Mouse (Mus musculus): ENCODE results near the gene Kat6b. TPM values are rescaled to one million over a fixed set of nuclear protein-coding genes. Genes with fewer than 3 reads are reported as not detected.
"Not testable (repeated sequence)": the region's sequence is repeated elsewhere in the genome, so short reads cannot be mapped to it uniquely, and the experiment has no call there.

The Kat6b gene
- total RNA-seq, 2 experiments from 2014 or later = 17.2 to 22.3 TPM

DNA sequence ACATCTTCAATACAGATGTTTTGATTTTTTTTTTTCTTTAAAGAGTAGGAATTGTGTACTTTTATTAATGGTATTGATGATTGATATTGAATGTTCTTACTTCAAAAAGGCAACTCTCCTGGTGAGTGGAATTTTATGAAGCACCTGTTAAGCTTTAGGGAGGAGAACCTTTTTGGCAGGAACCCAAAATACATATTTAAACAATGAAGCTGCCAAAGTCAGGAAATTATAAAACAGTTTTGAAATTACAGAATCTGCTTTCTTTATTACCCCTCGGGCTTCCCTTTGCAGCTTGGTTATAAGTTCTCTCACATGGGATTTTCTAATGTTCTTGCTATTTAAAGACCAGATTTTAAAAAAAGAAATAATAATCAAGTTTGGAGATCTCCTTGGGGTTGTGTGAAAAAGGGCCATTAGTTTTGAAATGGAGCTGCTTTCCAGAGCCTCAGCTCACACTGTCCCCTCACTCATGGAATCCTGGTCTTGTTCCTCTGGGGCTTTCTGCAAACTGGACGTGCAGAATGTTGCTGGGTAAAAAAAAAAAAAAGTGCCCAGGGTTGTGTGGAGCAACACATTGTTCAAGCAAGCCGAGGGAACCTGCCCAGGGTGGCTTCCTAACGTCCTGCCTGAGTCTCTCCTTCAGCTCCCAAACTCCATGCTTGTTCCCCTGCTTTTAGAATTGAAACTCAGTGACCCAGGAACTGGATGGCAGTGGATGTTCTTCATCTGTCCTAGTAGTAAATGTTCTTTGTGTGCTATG is 136.2 kb downstream of the Kat6b start:
- intact Hi-C loops (cut with DNase I; ENCODE audit: low total_unique reads) = no loop called here
- no peak for DNase-seq

DNA sequence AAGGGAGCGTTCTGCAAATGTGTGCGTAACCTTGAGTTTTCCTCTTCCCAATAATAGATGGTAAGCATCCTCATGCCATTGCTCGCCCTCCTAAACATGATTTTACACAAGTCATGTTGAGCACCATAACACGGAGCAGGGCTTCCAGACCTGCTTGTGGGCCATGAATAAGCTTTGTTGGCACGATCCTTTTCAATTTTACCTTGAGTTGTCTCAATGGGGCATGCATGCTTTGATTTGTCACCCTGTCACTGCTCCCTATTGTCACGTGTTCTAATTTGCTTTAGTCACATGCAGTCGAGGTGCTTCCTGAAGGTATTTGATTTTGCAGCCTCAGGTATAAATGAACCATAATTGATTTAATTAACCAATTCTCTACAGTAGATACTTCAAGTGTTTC is 138.7 kb downstream of the Kat6b start:
- intact Hi-C loops (cut with DNase I; ENCODE audit: low total_unique reads) = no loop called here
- no peak for DNase-seq

DNA sequence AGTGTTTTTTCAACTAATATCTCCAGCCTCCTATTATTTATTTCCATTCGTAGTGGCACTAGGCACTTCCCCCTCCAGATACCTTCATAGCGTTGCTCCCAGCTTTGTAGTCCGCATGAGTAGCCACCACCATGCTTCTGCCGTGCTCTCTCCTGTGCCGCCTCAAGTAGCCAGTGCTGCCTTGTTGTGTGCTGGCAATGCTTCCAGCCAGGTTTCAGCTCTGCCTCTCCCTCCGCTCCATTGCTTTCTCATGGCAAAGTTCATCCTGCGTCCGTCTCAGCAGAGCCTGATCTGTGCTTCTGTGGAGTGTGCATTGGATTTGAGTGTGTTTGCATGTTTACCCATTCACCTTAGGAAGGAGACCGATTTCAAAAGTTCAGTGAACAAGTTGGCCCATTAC is 144.7 kb downstream of the Kat6b start:
- intact Hi-C loops (cut with DNase I; ENCODE audit: low total_unique reads) = no loop called here
- no peak for DNase-seq

GRCm38 (mm10) chr14:21631665-21632200 is 150.5 kb downstream of the Kat6b start:
- peak; percentile 26 for DNase-seq
- intact Hi-C loops (cut with DNase I; ENCODE audit: low total_unique reads) = no loop called here

GRCm38 (mm10) chr14:21636548-21636947 is 155.3 kb downstream of the Kat6b start:
- intact Hi-C loops (cut with DNase I; ENCODE audit: low total_unique reads) = no loop called here
- no peak for DNase-seq

DNA sequence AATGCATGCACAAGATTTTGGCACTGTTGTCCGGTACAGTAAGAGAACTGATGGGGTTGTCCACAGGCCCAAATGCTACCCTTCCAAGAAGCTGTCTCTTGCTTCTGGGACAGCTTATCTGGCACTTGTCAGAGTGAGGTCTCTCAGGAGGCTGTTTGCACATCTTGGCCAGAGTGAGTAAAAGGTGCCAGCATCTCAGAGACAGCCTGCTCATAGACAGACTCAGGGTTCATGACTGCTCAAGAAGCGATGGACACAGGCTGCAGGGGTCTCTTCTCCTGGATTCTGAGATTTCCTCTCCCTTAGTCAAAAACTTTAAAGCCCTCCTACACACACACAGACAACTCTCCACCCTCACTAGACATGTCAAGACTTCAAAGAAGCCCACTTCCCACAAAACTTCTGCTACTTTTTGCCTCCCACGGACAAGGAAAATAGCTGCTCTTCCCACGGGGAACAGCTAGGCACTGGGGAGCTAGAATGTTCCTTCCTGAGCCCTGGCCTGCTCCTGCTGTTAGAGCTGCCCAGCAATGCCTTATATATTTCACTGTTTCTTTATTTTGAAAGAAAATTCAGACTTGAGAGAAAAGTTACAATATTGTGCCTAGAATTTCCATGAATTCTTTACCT is 159.7 kb downstream of the Kat6b start:
- intact Hi-C loops (cut with DNase I; ENCODE audit: low total_unique reads) = no loop called here
- no peak for DNase-seq

DNA sequence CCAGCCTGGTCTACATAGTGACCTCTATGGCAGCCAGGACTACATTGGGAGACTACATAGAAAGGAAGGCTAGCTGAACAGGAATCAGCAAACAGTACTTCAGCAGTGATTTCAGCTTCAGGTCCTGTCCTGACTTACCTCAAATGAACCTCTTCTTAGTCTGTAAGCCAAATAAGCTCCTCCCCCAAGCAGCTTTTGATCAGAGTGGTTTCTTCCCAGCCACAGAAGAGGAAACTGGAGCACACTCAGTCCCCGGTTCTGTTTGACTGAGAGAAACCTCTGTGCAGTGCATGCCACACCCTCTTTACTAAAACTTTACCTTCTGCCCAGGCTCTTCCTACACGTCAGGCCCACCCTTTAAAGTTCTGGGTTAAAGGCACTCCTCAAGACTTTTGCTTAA is 172.6 kb downstream of the Kat6b start:
- intact Hi-C loops (cut with DNase I; ENCODE audit: low total_unique reads) = no loop called here
- no peak for DNase-seq

GRCm38 (mm10) chr14:21659155-21659554 is 177.9 kb downstream of the Kat6b start:
- no peak for DNase-seq
- intact Hi-C loops (cut with DNase I; ENCODE audit: low total_unique reads) = no loop called here

DNA sequence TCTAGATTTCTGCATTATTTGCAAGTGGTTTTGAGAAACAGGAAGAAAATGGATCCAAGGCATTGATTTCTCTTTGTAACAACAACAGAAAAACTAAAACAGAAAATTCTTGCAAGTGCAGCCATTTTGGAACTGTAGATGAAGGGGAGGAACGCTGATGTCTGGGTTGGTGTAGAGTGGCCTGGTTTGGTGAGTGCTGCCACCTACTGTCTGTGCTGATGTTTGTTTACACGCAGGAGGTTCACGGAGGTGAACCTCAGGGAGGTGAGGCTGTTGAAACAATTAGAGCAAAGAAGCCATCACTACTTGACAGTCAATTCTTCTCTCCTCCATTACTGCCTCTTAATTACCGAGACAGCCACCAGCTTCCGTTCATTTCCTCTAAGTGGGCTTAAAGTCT is 178.4 kb downstream of the Kat6b start:
- intact Hi-C loops (cut with DNase I; ENCODE audit: low total_unique reads) = loop anchor here (5.0 kb wide), 1 partner anchor 517 kb away; no protein-coding TSS in a partner anchor
- peak; percentile 51 for DNase-seq

GRCm38 (mm10) chr14:21662465-21663142 is 181.4 kb downstream of the Kat6b start:
- DNase-seq = no peak
- intact Hi-C loops (cut with DNase I; ENCODE audit: low total_unique reads) = loop anchor here (5.0 kb wide), 1 partner anchor 520 kb away; no protein-coding TSS in a partner anchor

DNA sequence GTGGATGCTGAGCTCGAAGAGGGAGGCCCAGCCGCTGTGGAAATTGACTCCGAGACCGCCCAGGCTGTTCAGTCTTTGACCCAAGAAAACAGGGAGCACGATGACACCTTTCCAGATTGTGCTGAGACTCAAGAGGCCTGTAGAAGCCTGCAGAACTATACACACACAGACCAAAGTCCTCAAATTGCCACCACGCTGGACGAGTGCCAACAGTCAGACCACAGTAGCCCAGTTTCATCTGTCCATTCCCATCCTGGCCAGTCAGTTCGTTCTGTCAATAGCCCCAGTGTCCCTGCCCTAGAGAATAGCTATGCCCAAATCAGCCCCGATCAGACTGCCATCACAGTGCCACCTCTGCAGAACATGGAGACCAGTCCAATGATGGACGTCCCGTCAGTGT is 188.0 kb downstream of the Kat6b start:
- intact Hi-C loops (cut with DNase I; ENCODE audit: low total_unique reads) = no loop called here

GRCm38 (mm10) chr14:21669633-21670421 is 188.6 kb downstream of the Kat6b start:
- no peak for DNase-seq
- intact Hi-C loops (cut with DNase I; ENCODE audit: low total_unique reads) = no loop called here

More for the DNA sequence above, 188.0 kb downstream of the Kat6b start:
- DNase-seq = no peak

DNA sequence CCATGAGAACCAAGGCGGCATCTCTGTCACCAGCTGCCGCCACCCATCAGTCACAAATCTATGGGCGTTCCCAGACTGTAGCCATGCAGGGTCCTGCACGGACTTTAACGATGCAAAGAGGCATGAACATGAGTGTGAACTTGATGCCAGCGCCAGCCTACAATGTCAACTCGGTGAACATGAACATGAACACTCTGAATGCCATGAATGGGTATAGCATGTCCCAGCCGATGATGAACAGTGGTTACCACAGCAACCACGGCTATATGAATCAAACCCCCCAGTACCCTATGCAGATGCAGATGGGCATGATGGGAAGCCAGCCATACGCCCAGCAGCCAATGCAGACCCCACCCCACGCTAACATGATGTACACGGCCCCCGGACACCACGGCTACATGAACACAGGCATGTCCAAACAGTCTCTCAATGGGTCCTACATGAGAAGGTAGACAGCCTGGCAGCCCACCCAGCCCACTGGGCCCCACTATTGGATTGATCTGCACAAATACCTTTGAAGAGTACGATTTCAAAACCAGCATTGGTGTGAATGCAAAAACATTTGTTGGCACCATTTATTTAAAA is 189.3 kb downstream of the Kat6b start:
- DNase-seq; intact Hi-C loops (cut with DNase I; ENCODE audit: low total_unique reads): not testable (repeated sequence)

GRCm38 (mm10) chr14:21673100-21673499 is 191.9 kb downstream of the Kat6b start:
- intact Hi-C loops (cut with DNase I; ENCODE audit: low total_unique reads) = no loop called here
- DNase-seq = no peak

DNA sequence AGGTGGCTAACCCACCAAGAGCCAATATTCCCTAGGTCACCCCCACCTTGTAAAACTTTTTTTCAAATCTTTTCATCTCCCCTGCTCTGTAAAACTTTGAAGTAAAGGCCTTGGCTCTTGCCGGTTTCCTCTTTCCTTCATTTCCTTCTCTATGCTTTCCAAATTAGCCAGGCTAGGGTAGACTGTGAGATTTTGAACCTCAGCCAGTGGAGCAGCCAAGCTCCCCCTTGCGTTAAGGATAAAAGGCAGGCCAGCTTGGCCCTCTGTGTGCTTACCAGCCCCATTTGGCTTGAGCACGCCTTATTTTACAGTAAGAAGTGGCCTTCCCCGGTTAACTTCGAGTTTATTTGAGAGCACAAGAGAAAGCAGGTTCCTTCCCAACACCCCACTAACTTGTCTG is 193.2 kb downstream of the Kat6b start:
- DNase-seq = no peak
- intact Hi-C loops (cut with DNase I; ENCODE audit: low total_unique reads) = no loop called here

DNA sequence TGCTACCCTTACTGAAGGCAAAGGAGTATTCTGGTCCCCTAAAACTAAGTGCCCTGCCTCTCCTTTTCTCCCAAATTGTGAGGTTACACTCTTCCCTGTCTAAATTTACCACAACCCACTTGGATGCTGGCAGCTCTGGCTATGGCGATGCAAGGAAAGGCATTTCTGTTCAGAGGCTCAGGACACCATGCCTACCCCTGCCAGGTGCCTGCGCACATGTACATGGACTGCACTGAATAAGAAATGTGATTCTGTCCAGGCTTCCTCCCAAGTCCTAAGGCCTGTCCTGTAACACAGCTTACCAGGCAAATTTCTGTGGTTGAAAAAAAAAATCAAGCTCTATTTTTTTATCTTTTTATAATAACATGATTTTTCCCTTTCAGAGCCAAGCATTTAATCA is 195.0 kb downstream of the Kat6b start:
- intact Hi-C loops (cut with DNase I; ENCODE audit: low total_unique reads) = loop anchor here (5.0 kb wide), 1 partner anchor 66 kb away; no protein-coding TSS in a partner anchor

DNA sequence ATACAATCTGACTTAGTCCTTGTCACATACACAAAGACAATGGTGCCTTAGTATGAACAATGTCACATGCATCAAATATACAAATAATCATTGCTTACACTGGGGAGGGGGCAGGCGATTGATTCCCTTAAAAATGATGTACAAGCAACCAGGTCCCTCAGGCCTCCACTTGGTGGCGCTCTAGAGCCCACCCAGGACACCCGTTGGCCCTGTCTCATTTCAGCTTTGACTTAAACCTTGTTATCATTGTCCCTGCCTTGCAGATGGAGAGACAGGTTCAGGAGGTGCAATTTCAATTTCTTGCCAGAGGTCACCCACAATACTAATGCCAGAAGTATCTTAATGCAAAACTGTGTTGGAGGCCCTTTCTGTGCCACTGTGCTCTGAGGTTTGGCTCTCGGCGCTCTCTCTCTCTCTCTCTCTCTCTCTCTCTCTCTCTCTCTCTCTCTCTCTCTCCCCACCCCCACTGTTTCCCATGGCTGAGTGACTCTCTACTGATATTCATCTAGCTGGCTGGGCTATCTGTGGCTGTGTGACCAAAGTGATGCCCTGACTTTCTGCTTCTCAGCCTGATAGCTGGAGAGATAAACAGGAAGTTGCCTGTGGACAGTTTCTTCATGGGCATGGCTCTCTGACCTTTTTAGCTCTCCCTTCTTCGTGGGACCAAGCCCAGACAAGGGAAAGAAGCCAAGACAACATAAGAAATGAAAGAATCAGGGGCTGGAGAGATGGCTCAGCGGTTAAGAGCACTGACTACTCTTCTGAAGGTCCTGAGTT is 197.5 kb downstream of the Kat6b start:
- intact Hi-C loops (cut with DNase I; ENCODE audit: low total_unique reads) = loop anchor here (5.0 kb wide), 1 partner anchor 64 kb away; no protein-coding TSS in a partner anchor
- DNase-seq = peak; percentile 54

More for the DNA sequence above, 195.0 kb downstream of the Kat6b start:
- no peak for DNase-seq

- DNase-seq = no peak
- intact Hi-C loops (cut with DNase I; ENCODE audit: low total_unique reads) = loop anchor here (5.0 to 10.0 kb wide), 2 partner anchors 63 to 175 kb away; no protein-coding TSS in a partner anchor
These were observed 198.5 kb downstream of the Kat6b start for GRCm38 (mm10) chr14:21679631-21680201.
